Mouse (Mus musculus): Measurements from ENCODE around the gene Macc1.

DNA sequence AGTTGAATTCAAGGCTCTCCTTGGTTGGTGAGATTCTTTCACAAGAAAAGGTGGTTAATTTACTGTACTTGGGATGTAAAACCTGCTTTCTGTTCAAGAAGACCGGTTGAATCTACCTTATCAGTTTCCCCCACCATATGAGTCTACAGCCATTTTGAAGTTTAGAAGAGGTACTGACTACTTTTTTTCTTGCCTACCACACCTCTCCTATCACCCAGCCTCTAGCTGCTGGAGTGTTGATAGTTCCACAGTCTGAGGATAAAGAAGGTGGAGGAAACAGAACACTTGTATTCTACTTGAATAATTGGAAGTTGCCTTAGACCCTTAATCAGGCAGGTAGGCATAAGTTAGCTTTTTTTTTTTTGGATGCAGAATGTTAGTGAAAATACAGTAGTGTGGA is 88.2 kb downstream of the Macc1 start:
- no peak for TF ChIP-seq CTCF (conservative IDR thresholded peaks at IDR 0.05; ENCODE audit: low read length)
- no peak for TF ChIP-seq NANOG (IDR thresholded peaks at IDR 0.05; ENCODE audit: borderline replicate concordance, low read length)

Measured in E14TG2a.4 (cell line).